Mouse (Mus musculus): Measurements from ENCODE around the gene Clip3. TPM values are rescaled to one million over a fixed set of nuclear protein-coding genes. Genes with fewer than 3 reads are reported as not detected.

The Clip3 gene
- polyA plus RNA-seq, 1 experiment from 2014 or later, result 53.9 TPM

DNA sequence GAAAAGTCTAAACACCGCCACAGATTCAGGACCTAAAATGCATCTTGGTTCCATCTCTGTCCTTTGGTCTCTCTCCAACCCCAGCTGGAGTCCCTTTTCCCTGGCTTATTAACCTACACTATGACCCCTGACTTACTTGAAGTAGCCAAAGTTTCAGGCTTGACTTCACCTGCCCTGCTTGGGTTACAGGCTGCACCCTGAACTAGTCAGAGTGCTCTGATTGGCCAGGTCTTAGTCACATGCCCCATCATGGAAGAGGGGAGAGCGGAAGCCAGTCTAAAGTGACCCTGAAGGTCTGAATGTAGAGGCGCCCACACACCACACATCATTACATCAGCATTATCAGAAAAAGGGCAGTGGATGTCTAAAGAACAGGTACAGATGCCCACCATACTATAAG is 26.6 kb downstream of the Clip3 start:
- ATAC-seq (ENCODE audit: insufficient number of reproducible peaks, insufficient read depth, low FRiP score, low read depth), result no peak
- no peak overlapping the region for H3K27ac ChIP-seq (ENCODE audit: low read length)
- H3K4me2 ChIP-seq (replicated peaks; ENCODE audit: low read depth, low read length), result no peak overlapping the region
- H3K4me3 ChIP-seq (ENCODE audit: low read depth, low read length), result no peak overlapping the region
- no peak overlapping the region for H3K9ac ChIP-seq (replicated peaks; ENCODE audit: low read depth, low read length)
- H3K27me3 ChIP-seq (ENCODE audit: control insufficient read depth, insufficient read depth, low read length), result no peaks in the 10 kb centered on the region
- peaks cover 20% of the 10 kb centered on the region; the same call in 1 of the 2 replicates for H3K4me1 ChIP-seq (ENCODE audit: control insufficient read depth, insufficient read depth, low read length)
- H3K36me3 ChIP-seq (ENCODE audit: control insufficient read depth, insufficient read depth, low read length), result no peaks in the 10 kb centered on the region; the same call in 1 of the 2 replicates
- no peaks in the 10 kb centered on the region for H3K9me3 ChIP-seq (ENCODE audit: control insufficient read depth, low read depth, low read length)
- WGBS, result 94% methylated on average over 3 of the region's 3 CpGs

DNA sequence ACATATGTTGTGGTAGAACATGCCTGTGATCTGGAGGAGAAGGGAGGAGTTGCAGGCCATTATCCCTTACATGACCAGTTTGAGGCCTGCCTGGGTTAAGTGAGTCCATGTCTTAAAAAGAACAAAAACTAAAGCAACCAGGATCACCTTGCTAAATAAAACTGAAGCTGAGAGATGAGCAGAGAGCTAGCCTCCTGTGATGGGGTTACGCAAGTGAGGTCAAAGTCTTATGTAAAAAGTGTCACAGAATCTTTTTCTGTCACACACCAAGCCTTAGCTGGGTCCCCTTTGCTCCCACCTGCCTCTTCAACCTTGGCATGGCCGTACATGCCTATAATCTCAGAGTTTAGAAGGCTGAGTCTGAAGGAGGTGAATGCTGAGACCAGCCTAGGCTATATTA is 29.4 kb downstream of the Clip3 start:
- H3K9ac ChIP-seq (replicated peaks; ENCODE audit: low read depth, low read length), result no peak overlapping the region
- H3K27ac ChIP-seq (ENCODE audit: low read length), result no peak overlapping the region

DNA sequence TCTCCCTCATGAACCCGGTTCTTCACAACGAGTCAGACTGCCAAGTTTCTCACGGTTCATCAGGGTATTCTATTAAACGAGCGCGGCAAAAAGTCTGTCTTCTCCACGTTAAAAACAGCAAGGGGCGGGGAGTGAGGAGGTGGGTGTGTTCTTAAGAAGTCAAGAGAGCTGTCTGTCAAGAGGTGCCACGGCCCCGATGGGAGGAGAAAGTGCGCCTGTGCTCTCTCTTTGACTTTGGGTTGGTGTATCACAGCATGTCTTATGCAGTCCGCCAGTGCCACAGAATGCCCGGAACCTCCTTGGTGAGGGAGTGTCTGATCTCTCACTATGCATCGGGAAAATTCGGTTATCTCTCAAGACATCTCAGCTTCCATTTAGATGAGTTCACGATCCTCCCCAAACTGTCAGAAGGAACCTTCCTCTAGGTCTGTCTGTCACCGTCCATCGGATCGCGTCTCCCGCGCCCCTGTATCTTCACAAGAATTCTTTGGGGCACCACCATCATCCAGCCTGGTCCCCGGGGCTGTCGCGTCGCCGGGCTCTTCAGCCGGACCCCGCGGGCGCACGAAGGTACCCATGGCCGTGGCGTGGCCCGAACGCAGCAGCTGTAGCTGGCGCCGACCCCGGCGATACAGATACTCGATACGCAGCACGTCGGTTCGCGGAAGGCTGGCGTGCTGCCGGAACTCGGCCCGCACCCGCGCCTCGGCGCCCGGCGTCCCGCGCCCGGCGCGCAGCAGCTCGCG is 30.2 kb downstream of the Clip3 start, which contains the start of gene E130208F15Rik:
TSS of gene E130208F15Rik (plus strand) at position 202 of the 746 bp plus-strand sequence.
- H3K4me1 ChIP-seq (ENCODE audit: control insufficient read depth, insufficient read depth, low read length), result peaks cover 10% of the 10 kb centered on the region; the same call in 1 of the 2 replicates
- peak within 1 kb of the TSS; percentile 89 for H3K27ac ChIP-seq (ENCODE audit: low read length)
- peak within 1 kb of the TSS; percentile 79 for H3K4me3 ChIP-seq (ENCODE audit: low read depth, low read length)
- H3K9me3 ChIP-seq (ENCODE audit: control insufficient read depth, low read depth, low read length), result no peaks in the 10 kb centered on the region
- no peaks in the 10 kb centered on the region for H3K27me3 ChIP-seq (ENCODE audit: control insufficient read depth, insufficient read depth, low read length)
- H3K9ac ChIP-seq (replicated peaks; ENCODE audit: low read depth, low read length), result peak within 1 kb of the TSS; percentile 80
- under 1% methylated on average over 63 of the region's 63 CpGs for WGBS
- H3K36me3 ChIP-seq (ENCODE audit: control insufficient read depth, insufficient read depth, low read length), result no peaks in the 10 kb centered on the region; the same call in 1 of the 2 replicates
- peak; percentile 61 for ATAC-seq (ENCODE audit: insufficient number of reproducible peaks, insufficient read depth, low FRiP score, low read depth)
- H3K4me2 ChIP-seq (replicated peaks; ENCODE audit: low read depth, low read length), result peak within 1 kb of the TSS; percentile 66

More for the DNA sequence above, 29.4 kb downstream of the Clip3 start:
- Histone ChIP-seq H3K9me3 (ENCODE audit: control insufficient read depth, low read depth, low read length) (no peaks in the 10 kb centered on the region), H3K4me1 (ENCODE audit: control insufficient read depth, insufficient read depth, low read length) (peaks cover 10% of the 10 kb centered on the region; the same call in 1 of the 2 replicates), H3K36me3 (ENCODE audit: control insufficient read depth, insufficient read depth, low read length) (no peaks in the 10 kb centered on the region; the same call in 1 of the 2 replicates), H3K27me3 (ENCODE audit: control insufficient read depth, insufficient read depth, low read length) (no peaks in the 10 kb centered on the region), H3K4me2 (replicated peaks; ENCODE audit: low read depth, low read length) (peak overlapping the region; percentile 66), H3K4me3 (ENCODE audit: low read depth, low read length) (peak overlapping the region; percentile 79; the same call in 1 of the 2 replicates)
- WGBS, result 75% methylated on average over 2 of the region's 2 CpGs
- ATAC-seq (ENCODE audit: insufficient number of reproducible peaks, insufficient read depth, low FRiP score, low read depth), result no peak

GRCm38 (mm10) chr7:30322285-30322667 is 30.7 kb downstream of the Clip3 start:
- ATAC-seq (ENCODE audit: insufficient number of reproducible peaks, insufficient read depth, low FRiP score, low read depth), result peak; percentile 99

DNA sequence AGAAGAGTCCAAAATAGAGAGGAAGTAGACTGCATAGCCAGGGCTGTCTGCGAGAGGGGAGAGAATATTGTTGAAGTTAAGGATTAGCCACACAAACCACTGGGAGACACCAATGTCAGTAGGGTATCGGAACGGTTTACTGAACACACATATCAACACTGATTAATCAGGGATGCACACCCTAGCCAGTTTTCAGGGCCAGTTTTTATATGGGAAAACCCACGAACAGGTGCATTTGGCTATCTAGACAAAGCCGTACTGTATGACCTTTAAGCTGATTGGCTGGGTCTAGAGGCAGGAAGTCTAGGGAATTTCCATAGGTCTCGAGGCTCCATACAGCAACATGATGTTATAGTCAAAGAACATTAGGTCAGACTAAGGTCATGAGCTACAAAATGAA is 31.3 kb downstream of the Clip3 start:
- no peak for ATAC-seq (ENCODE audit: insufficient number of reproducible peaks, insufficient read depth, low FRiP score, low read depth)
- 34% methylated on average over 6 of the region's 6 CpGs for WGBS
- H3K4me2 ChIP-seq (replicated peaks; ENCODE audit: low read depth, low read length), result peak overlapping the region; percentile 66

More at GRCm38 (mm10) chr7:30322285-30322667, 30.7 kb downstream of the Clip3 start:
- H3K36me3 ChIP-seq (ENCODE audit: control insufficient read depth, insufficient read depth, low read length), result no peaks in the 10 kb centered on the region; the same call in 1 of the 2 replicates
- peak overlapping the region; percentile 80 for H3K9ac ChIP-seq (replicated peaks; ENCODE audit: low read depth, low read length)
- no peaks in the 10 kb centered on the region for H3K9me3 ChIP-seq (ENCODE audit: control insufficient read depth, low read depth, low read length)
- peak overlapping the region; percentile 79 for H3K4me3 ChIP-seq (ENCODE audit: low read depth, low read length)
- peaks cover 10% of the 10 kb centered on the region; the same call in 1 of the 2 replicates for H3K4me1 ChIP-seq (ENCODE audit: control insufficient read depth, insufficient read depth, low read length)
- peak overlapping the region; percentile 66 for H3K4me2 ChIP-seq (replicated peaks; ENCODE audit: low read depth, low read length)
- WGBS, result under 1% methylated on average over 20 of the region's 20 CpGs
- no peaks in the 10 kb centered on the region for H3K27me3 ChIP-seq (ENCODE audit: control insufficient read depth, insufficient read depth, low read length)
- peak overlapping the region; percentile 89 for H3K27ac ChIP-seq (ENCODE audit: low read length)

GRCm38 (mm10) chr7:30323795-30324194 is 32.3 kb downstream of the Clip3 start, which contains the start of gene Sdhaf1:
Gene Sdhaf1, minus strand, starts transcription at chr7:30323895.
- no peak for ATAC-seq (ENCODE audit: insufficient number of reproducible peaks, insufficient read depth, low FRiP score, low read depth)
- H3K27me3 ChIP-seq (ENCODE audit: control insufficient read depth, insufficient read depth, low read length), result no peaks in the 10 kb centered on the region
- peak within 1 kb of the TSS; percentile 89 for H3K27ac ChIP-seq (ENCODE audit: low read length)
- WGBS, result 75% methylated on average over 3 of the region's 3 CpGs
- H3K4me1 ChIP-seq (ENCODE audit: control insufficient read depth, insufficient read depth, low read length), result peaks cover 10% of the 10 kb centered on the region; the same call in 1 of the 2 replicates
- peak within 1 kb of the TSS; percentile 79 for H3K4me3 ChIP-seq (ENCODE audit: low read depth, low read length)
- no peaks in the 10 kb centered on the region for H3K9me3 ChIP-seq (ENCODE audit: control insufficient read depth, low read depth, low read length)
- H3K36me3 ChIP-seq (ENCODE audit: control insufficient read depth, insufficient read depth, low read length), result no peaks in the 10 kb centered on the region; the same call in 1 of the 2 replicates
- H3K4me2 ChIP-seq (replicated peaks; ENCODE audit: low read depth, low read length), result peak within 1 kb of the TSS; percentile 66
- H3K9ac ChIP-seq (replicated peaks; ENCODE audit: low read depth, low read length), result peak within 1 kb of the TSS; percentile 45

More for the DNA sequence above, 31.3 kb downstream of the Clip3 start:
- peak overlapping the region; percentile 79 for H3K4me3 ChIP-seq (ENCODE audit: low read depth, low read length)
- H3K9me3 ChIP-seq (ENCODE audit: control insufficient read depth, low read depth, low read length), result no peaks in the 10 kb centered on the region
- H3K27me3 ChIP-seq (ENCODE audit: control insufficient read depth, insufficient read depth, low read length), result no peaks in the 10 kb centered on the region
- no peaks in the 10 kb centered on the region; the same call in 1 of the 2 replicates for H3K36me3 ChIP-seq (ENCODE audit: control insufficient read depth, insufficient read depth, low read length)
- H3K4me1 ChIP-seq (ENCODE audit: control insufficient read depth, insufficient read depth, low read length), result peaks cover 10% of the 10 kb centered on the region; the same call in 1 of the 2 replicates
- peak overlapping the region; percentile 45 for H3K9ac ChIP-seq (replicated peaks; ENCODE audit: low read depth, low read length)
- peak overlapping the region; percentile 89 for H3K27ac ChIP-seq (ENCODE audit: low read length)

DNA sequence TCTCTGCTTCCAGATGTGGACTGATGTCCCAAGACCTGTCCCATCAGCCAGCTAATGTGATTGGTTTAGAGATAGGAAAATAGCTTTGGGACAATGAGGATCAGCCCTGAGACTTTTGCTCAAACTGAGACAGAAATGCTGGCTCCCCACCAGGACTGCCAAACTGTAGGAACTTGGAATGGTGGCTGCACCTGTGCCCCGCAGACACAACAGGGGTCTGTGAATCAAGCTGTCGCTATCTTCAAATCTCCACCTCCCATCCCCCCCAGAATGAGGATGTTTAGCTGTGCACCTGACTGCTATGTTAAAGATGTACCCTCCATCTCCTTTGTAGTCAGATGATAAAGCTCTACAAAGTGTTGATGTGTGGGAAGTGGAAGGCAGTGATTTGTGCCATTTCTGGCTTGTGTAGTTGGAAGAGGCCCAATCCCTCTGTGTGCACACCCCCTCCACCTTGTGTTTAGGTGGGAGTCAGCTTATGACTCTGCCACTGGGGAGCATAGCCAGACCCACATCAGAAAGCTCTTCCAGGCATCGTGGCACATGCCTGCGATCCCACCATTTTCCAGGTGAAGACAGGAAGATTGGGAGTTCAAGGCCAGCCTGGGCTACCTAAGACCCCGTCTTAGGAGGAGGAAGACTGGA is 32.9 kb downstream of the Clip3 start:
- H3K27me3 ChIP-seq (ENCODE audit: control insufficient read depth, insufficient read depth, low read length), result no peaks in the 10 kb centered on the region
- peaks cover 10% of the 10 kb centered on the region; the same call in 1 of the 2 replicates for H3K4me1 ChIP-seq (ENCODE audit: control insufficient read depth, insufficient read depth, low read length)
- H3K27ac ChIP-seq (ENCODE audit: low read length), result no peak overlapping the region
- H3K9me3 ChIP-seq (ENCODE audit: control insufficient read depth, low read depth, low read length), result no peaks in the 10 kb centered on the region
- ATAC-seq (ENCODE audit: insufficient number of reproducible peaks, insufficient read depth, low FRiP score, low read depth), result no peak
- 77% methylated on average over 5 of the region's 5 CpGs for WGBS
- H3K4me3 ChIP-seq (ENCODE audit: low read depth, low read length), result no peak overlapping the region
- H3K9ac ChIP-seq (replicated peaks; ENCODE audit: low read depth, low read length), result no peak overlapping the region
- H3K36me3 ChIP-seq (ENCODE audit: control insufficient read depth, insufficient read depth, low read length), result no peaks in the 10 kb centered on the region; the same call in 1 of the 2 replicates
- H3K4me2 ChIP-seq (replicated peaks; ENCODE audit: low read depth, low read length), result no peak overlapping the region

GRCm38 (mm10) chr7:30325364-30325763 is 33.8 kb downstream of the Clip3 start:
- ATAC-seq (ENCODE audit: insufficient number of reproducible peaks, insufficient read depth, low FRiP score, low read depth), result no peak

More at GRCm38 (mm10) chr7:30325364-30325763, 33.8 kb downstream of the Clip3 start:
- WGBS, result 44% methylated on average over 2 of the region's 2 CpGs
- Histone ChIP-seq H3K27me3 (ENCODE audit: control insufficient read depth, insufficient read depth, low read length) (no peaks in the 10 kb centered on the region), H3K9me3 (ENCODE audit: control insufficient read depth, low read depth, low read length) (no peaks in the 10 kb centered on the region), H3K9ac (replicated peaks; ENCODE audit: low read depth, low read length) (no peak overlapping the region), H3K36me3 (ENCODE audit: control insufficient read depth, insufficient read depth, low read length) (no peaks in the 10 kb centered on the region), H3K27ac (ENCODE audit: low read length) (no peak overlapping the region), H3K4me3 (ENCODE audit: low read depth, low read length) (no peak overlapping the region), H3K4me2 (replicated peaks; ENCODE audit: low read depth, low read length) (no peak overlapping the region), H3K4me1 (ENCODE audit: control insufficient read depth, insufficient read depth, low read length) (peaks cover 10% of the 10 kb centered on the region; the same call in 1 of the 2 replicates)

Measured in stomach, embryonic 14.5 days (tissue).